Mouse (Mus musculus): Measurements from ENCODE around the gene Mks1. TPM values are rescaled to one million over a fixed set of nuclear protein-coding genes. Genes with fewer than 3 reads are reported as not detected.

Mks1 gene
- total RNA-seq (2023) = 11.3 TPM

DNA sequence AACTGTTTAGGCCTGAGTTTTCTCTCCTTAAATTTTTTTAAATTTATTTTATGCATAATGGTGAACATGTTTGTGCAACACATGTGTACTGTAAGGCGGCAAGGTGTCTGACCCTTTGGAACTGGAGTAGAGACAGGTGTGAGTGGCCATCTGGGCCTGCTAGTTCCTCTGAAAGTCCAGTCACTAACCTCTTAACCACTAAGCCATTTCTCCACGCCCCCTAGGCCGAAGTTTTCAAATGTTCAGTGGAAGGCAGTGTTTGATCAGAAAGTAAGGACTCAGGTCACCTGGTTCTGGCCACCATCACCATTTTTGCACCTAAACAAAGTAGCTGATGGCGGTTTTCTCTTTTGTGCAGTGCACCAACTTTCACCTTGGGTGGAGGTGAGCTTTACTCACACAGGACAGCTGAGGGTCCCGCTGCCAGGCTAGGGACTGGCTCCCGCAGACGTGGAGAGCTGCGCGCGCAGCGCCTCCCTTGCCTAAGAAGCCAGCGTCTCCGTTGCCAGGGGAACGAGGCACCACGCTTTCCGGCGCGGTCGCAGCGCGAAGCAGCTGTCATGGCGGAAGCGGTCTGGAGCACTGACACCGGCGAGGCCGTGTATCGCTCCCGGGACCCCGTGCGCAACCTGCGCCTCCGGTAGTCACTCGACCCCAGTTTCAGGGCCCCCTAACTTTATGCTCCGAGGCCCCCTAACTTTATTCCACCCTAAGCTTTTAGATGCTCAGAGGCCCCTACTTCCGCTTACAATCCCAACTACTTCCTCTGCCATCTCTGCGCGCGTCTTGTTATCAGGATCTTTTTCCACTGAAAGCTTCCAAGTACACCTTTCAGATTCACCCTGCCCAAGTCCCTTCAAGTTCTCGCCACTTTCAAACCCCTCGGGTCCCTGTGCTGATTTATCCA, at the start of gene Mks1:
Gene Mks1 (plus strand): TSS at position 526 of the 907 bp plus-strand sequence.

DNA sequence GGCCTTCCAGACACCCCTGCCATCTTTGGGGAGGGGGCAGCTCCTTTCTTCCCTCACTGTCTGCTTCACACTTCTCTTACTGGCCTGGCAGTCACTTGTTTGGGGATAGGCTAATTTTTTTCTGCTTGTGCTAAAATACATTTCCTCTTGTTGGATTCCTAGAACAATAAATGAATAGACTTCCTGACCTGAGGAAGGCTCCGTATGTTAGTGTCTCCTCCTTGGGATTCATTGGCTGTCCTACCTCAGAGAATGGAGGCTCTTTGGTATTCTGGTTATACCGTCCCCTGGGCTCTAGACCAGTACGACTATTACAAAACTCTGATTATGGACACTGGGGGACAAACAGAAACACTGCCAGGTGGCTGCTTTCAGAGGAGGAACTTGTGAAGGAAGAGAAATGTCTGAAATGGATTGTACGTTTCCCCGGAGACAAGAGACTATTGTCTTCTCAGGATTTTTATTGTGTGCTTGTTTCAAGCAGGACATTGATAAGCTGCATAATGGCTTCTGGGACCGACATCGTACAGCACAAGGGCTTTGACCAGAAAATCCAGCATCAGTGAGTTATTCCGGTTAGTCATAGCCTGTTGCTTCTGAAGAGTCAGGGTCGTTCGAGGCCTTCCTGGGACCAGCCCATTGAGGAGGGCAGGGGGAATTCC, 24.6 kb upstream of the Mks1 start, which contains the start of gene Lpo:
Gene Lpo (minus strand): TSS at position 51 of the 662 bp plus-strand sequence.

DNA sequence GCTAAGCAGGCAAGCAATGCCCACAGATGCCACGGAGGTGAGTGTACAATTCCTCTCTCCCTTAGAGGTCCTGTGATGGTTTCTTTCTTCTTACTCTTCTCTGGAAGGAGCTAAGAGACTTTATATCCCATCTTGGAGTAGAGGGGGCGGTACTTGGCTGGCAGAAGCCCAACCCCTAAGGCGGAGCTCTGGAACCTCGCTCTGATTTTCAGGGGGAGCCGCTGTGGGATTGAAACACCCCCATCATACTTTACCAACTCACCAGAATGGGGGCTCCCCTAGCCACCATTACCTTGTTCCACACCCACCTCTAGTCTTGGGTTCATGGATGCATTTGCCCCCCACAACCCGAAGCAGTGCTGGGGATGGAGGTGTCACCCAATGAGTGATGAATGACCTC, 22.4 kb downstream of the Mks1 start, which contains the start of gene Epx:
Gene Epx (minus strand): TSS at position 101 of the 400 bp plus-strand sequence.

DNA sequence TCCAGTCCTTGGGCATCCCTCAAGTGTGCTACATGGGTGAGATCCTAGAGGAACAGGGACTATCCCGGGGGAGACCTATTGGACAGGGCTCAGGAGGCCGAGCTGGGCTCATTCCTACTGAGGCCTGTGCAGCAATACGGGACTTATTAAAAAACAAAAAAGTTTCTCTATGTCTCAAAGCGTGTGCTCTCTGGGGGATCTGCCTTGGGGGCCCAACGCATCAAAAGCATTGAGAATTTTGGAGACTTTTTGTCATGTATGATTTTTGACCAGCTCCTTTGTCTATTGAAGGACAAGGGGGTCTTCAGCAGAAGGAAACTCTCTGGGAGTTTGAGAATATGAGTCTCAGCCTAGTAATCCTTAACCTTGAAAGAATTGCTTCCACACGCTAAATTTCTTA, 39.2 kb downstream of the Mks1 start, which contains the start of gene Olfr462:
Gene Olfr462 (minus strand): TSS at position 101 of the 400 bp plus-strand sequence.

DNA sequence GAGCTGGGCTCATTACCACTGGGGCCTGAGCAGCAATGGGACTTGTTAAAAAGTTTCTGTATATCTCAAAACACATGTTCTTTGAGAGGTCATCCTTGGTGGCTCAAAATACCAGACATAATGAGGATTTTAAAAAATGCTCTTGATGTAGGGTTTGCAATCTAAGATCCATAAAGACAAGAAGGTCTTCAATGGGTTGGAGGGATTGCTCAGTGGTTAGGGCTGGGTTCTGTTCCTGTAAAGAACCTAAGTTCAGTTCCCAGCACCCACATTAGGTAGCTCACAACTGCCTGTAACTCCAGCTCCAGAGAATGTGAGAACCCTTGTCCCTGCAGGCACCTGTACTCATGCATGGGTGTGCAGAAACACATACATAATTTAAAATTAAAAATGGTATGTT, 44.3 kb downstream of the Mks1 start, which contains the start of gene Olfr463:
Gene Olfr463 (minus strand): TSS at position 101 of the 400 bp plus-strand sequence.

Other genes with a start within 250 kb of the Mks1 start
- gene Hsf5, start 236.1 kb upstream of the Mks1 start, total RNA-seq (2023) = 0.15 TPM
- 2.1 TPM for gene Rnf43, start 190.5 kb upstream of the Mks1 start, total RNA-seq (2023)
- gene Supt4a, start 115.7 kb upstream of the Mks1 start, total RNA-seq (2023) = 135 TPM
- gene Tspoap1, start 92.7 kb upstream of the Mks1 start, total RNA-seq (2023) = 5.5 TPM
- gene Mpo, start 59.6 kb upstream of the Mks1 start, total RNA-seq (2023) = 0.80 TPM
- not detected for gene Lpo, start 24.9 kb upstream of the Mks1 start, total RNA-seq (2023)
- gene Epx, start 22.3 kb downstream of the Mks1 start, total RNA-seq (2023) = not detected
- gene Olfr462, start 39.1 kb downstream of the Mks1 start, total RNA-seq (2023) = not detected
- not detected for gene Olfr463, start 44.2 kb downstream of the Mks1 start, total RNA-seq (2023)
- gene Olfr464, start 67.8 kb downstream of the Mks1 start, total RNA-seq (2023) = not detected
- 11.6 TPM for gene Dynll2, start 134.3 kb downstream of the Mks1 start, total RNA-seq (2023)
- gene Srsf1, start 194.2 kb downstream of the Mks1 start, total RNA-seq (2023) = 316 TPM
- 54.1 TPM for gene Vezf1, start 215.1 kb downstream of the Mks1 start, total RNA-seq (2023)
- gene Cuedc1, start 244.8 kb downstream of the Mks1 start, total RNA-seq (2023) = 17.1 TPM

Measured in CD8-positive naive resting alpha-beta T cell, adult 57 days (primary cell).